Mouse (Mus musculus) myocyte (in vitro differentiated cells): ENCODE measurements around the gene Fzr1. TPM values are rescaled to one million over a fixed set of nuclear protein-coding genes. Genes with fewer than 3 reads are reported as not detected.

Experiments used
- H3K27me3 ChIP-seq: one replicate; pipeline ENCODE4 v1.6.1; 2011; ENCODE audit not compliant: control insufficient read depth, insufficient read depth, insufficient read length
- H3K36me3 ChIP-seq: one replicate; pipeline ENCODE4 v1.6.1; 2011; ENCODE audit not compliant: control insufficient read depth, insufficient read depth
- H3K4me2 ChIP-seq: one replicate; pipeline ENCODE4 v1.6.1; 2011; ENCODE audit warnings: low read depth, control low read depth
- H3K4me3 ChIP-seq: one replicate; pipeline ENCODE4 v1.5.1; 2011; ENCODE audit warnings: mild to moderate bottlenecking, control low read depth, moderate library complexity
- H3K79me2 ChIP-seq: one replicate; pipeline ENCODE4 v1.6.1; 2011; ENCODE audit not compliant: control insufficient read depth, insufficient read depth
- H3ac ChIP-seq: one replicate; pipeline ENCODE4 v1.6.1; 2011; ENCODE audit not compliant: control insufficient read depth, insufficient read length
- CEBPB ChIP-seq: IDR thresholded peaks from 2 replicates; pipeline ENCODE4 v1.6.1; 2011; ENCODE audit warnings: mild to moderate bottlenecking, moderate library complexity; ENCODE audit not compliant: poor library complexity, insufficient read depth, severe bottlenecking
- E2F4 ChIP-seq: IDR thresholded peaks from one replicate; pipeline ENCODE4 v1.6.1; 2011; ENCODE audit warnings: mild to moderate bottlenecking, control low read depth, moderate library complexity; ENCODE audit not compliant: insufficient read depth
- MAX ChIP-seq: IDR thresholded peaks from one replicate; pipeline ENCODE4 v1.6.1; 2011; ENCODE audit warnings: low read depth, mild to moderate bottlenecking, control low read depth
- MYOD1 ChIP-seq, 3 experiments: IDR thresholded peaks; one replicate each; pipeline ENCODE4 v1.6.1; 2011; ENCODE audit warnings: control low read depth in 2 of 3, low read depth in 2 of 3, mild to moderate bottlenecking in 2 of 3, moderate library complexity in 1 of 3; ENCODE audit not compliant: insufficient read length in 2 of 3, control insufficient read depth in 1 of 3
- MYOG ChIP-seq, 3 experiments: IDR thresholded peaks; one replicate each; pipeline ENCODE4 v1.6.1; 2011; ENCODE audit warnings: control low read depth in 2 of 3, low read depth in 2 of 3, mild to moderate bottlenecking in 2 of 3; ENCODE audit not compliant: insufficient read length in 2 of 3, control insufficient read depth in 1 of 3, insufficient read depth in 1 of 3
- POLR2A ChIP-seq: IDR thresholded peaks from one replicate; pipeline ENCODE4 v1.6.1; 2011; ENCODE audit warnings: low read depth, mild to moderate bottlenecking, control low read depth, moderate library complexity; ENCODE audit not compliant: insufficient read length
- POLR2AphosphoS2 ChIP-seq: IDR thresholded peaks from one replicate; pipeline ENCODE4 v1.6.1; 2011; ENCODE audit warnings: low read depth, control low read depth; ENCODE audit not compliant: insufficient read length
- REST ChIP-seq: IDR thresholded peaks from one replicate; pipeline ENCODE4 v1.6.1; 2011; ENCODE audit warnings: mild to moderate bottlenecking, control low read depth, moderate library complexity; ENCODE audit not compliant: insufficient read depth, insufficient read length
- SRF ChIP-seq: IDR thresholded peaks from one replicate; pipeline ENCODE4 v1.6.1; 2011; ENCODE audit warnings: low read depth; ENCODE audit not compliant: control insufficient read depth, insufficient read length
- TCF12 ChIP-seq: IDR thresholded peaks from one replicate; pipeline ENCODE4 v1.6.1; 2011; ENCODE audit warnings: mild to moderate bottlenecking, control low read depth; ENCODE audit not compliant: poor library complexity, insufficient read depth, severe bottlenecking
- TCF3 ChIP-seq: IDR thresholded peaks from one replicate; pipeline ENCODE4 v1.6.1; 2011; ENCODE audit warnings: low read depth, control low read depth; ENCODE audit not compliant: insufficient read length
- USF1 ChIP-seq: IDR thresholded peaks from one replicate; pipeline ENCODE4 v1.6.1; 2011; ENCODE audit warnings: low read depth, mild to moderate bottlenecking, control low read depth, moderate library complexity
- polyA plus RNA-seq: library from polyadenylated mRNA; unstranded; fragments of >200 nt; fragmentation: generic; extraction: Trizol; gene quantifications from one replicate; pipeline ENCODE4 v1.2.1, GENCODE M21; 2012; ENCODE audit warnings: missing spikeins

The Fzr1 gene
- polyA plus RNA-seq, 1 experiment, result 42.0 TPM

GRCm38 (mm10) chr10:81426081-81426671 lies 47.9 kb upstream of the Fzr1 start:
- peak overlapping the region; percentile 91 for H3K4me3 ChIP-seq
- H3K79me2 ChIP-seq, result peaks cover 77% of the 10 kb centered on the region
- peak; percentile 26 for TF ChIP-seq POLR2AphosphoS2
- TF ChIP-seq TCF12, result no peak
- no peak for TF ChIP-seq CEBPB
- TF ChIP-seq MYOD1 (IDR thresholded peaks at IDR 0.05; ENCODE audit: control insufficient read depth in 1 of 3, insufficient read length in 2 of 3, low read depth in 2 of 3), result peak in 2 of 3 experiments; percentile 4 to 48
- TF ChIP-seq SRF, result no peak
- TF ChIP-seq REST, result no peak
- TF ChIP-seq MAX, result no peak
- no peak for TF ChIP-seq MYOG (IDR thresholded peaks at IDR 0.05; ENCODE audit: control insufficient read depth in 1 of 3, insufficient read depth in 1 of 3, insufficient read length in 2 of 3, low read depth in 2 of 3)
- TF ChIP-seq USF1, result no peak
- TF ChIP-seq POLR2A, result peak; percentile 9
- H3ac ChIP-seq, result peak overlapping the region; percentile 43
- H3K36me3 ChIP-seq, result no peaks in the 10 kb centered on the region
- no peaks in the 10 kb centered on the region for H3K27me3 ChIP-seq
- peak overlapping the region; percentile 97 for H3K4me2 ChIP-seq

- Histone ChIP-seq H3K4me2 (peak overlapping the region; percentile 97), H3K36me3 (no peaks in the 10 kb centered on the region), H3K4me3 (peak overlapping the region; percentile 91), H3K27me3 (no peaks in the 10 kb centered on the region), H3K79me2 (peaks cover 85% of the 10 kb centered on the region), H3ac (peak overlapping the region; percentile 43)
- TF ChIP-seq MAX, result no peak
- TF ChIP-seq MYOG (IDR thresholded peaks at IDR 0.05; ENCODE audit: control insufficient read depth in 1 of 3, insufficient read depth in 1 of 3, insufficient read length in 2 of 3, low read depth in 2 of 3), result peak in 1 of 3 experiments; percentile 45
- TF ChIP-seq POLR2AphosphoS2, result peak; percentile 41
- TF ChIP-seq POLR2A, result peak; percentile 52
- TF ChIP-seq TCF3, result no peak
- no peak for TF ChIP-seq E2F4
- TF ChIP-seq MYOD1 (IDR thresholded peaks at IDR 0.05; ENCODE audit: control insufficient read depth in 1 of 3, insufficient read length in 2 of 3, low read depth in 2 of 3), result no peak
- no peak for TF ChIP-seq TCF12
- TF ChIP-seq SRF, result no peak
- TF ChIP-seq REST, result no peak
Observed at GRCm38 (mm10) chr10:81425236-81425850, 47.0 kb upstream of the Fzr1 start.

DNA sequence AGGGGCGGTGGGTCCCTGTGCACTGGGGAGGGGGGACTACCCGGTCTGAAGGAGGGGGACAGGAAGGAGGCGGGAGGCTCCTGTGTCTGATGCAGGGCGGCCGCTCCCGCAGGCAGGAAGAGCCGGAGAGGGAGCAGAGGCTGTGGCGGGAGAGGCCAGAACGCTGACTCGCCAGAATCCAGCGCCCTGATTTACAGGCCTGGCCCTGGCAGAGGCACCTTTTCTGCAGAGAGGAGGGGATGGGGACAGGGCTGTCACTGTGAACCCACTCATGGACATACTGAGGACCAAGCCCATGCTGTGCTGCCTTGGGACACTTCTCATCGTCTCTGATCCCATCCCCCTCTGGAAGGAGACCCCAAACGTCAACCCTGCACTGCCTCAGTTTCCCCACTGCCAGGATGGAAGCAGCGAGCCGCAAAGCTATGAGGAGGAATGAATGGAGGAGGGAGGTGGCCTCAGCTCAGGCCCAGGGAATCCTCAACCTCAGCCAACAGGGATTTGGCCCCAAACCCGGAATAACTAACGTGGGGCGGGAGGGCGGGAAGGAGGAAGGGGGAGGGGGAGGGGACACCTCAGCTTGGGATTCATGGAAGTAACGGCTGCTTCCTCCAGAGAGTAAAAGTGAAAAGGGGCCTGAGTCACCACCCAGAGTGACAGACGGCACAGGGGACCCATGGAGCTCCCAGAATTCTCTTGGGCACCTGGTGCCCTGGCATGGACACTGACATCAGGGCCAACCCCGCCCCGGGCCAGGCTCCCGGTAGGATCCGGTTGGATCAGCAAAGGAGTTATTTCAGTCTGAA lies 46.1 kb upstream of the Fzr1 start:
- no peaks in the 10 kb centered on the region for H3K27me3 ChIP-seq
- peak overlapping the region; percentile 43 for H3ac ChIP-seq
- peaks cover 94% of the 10 kb centered on the region for H3K79me2 ChIP-seq
- H3K36me3 ChIP-seq, result no peaks in the 10 kb centered on the region
- H3K4me3 ChIP-seq, result peak overlapping the region; percentile 91
- peak in 1 of 3 experiments; percentile 34 for TF ChIP-seq MYOD1 (IDR thresholded peaks at IDR 0.05; ENCODE audit: control insufficient read depth in 1 of 3, insufficient read length in 2 of 3, low read depth in 2 of 3)
- peak in 1 of 3 experiments; percentile 44 for TF ChIP-seq MYOG (IDR thresholded peaks at IDR 0.05; ENCODE audit: control insufficient read depth in 1 of 3, insufficient read depth in 1 of 3, insufficient read length in 2 of 3, low read depth in 2 of 3)
- TF ChIP-seq POLR2AphosphoS2, result peak; percentile 9
- no peak for TF ChIP-seq POLR2A
- TF ChIP-seq REST, result no peak
- no peak for TF ChIP-seq E2F4
- no peak for TF ChIP-seq MAX
- no peak for TF ChIP-seq TCF3
- TF ChIP-seq USF1, result no peak
- H3K4me2 ChIP-seq, result peak overlapping the region; percentile 97

DNA sequence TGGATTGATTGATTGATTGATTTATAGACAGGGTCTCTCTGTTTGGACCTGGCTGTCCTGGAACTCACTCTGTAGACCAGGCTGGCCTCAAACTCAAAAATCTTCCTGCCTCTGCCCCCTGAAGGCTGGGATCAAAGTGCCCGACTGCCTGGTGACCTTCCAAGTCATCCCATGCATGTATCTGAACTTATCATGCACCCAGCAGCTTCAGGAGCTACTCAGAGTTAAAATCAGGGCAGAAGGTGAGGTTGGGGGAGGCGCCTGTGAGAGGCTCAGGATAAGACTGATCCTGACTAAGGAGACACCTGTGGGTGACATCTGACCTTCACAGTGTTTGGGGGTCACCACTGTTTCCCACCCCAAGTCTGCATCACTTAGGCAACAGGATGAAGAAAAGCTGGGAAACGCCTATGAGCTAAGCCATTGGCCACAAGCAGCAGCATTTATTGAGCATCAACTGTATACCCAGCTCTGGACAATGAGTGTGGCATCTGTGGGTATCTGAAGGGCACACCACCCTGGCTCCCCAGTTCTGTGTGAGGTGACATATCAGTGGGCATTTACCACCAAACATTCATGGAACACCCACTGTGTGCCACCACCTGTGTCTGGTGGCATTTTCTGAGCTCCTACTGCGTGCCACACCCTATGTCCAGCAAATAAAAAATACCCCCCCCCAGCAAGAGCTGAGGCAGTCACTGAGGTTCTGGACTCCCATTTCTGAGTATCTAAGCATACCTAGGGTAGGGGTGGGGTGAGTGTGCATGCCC lies 45.3 kb upstream of the Fzr1 start:
- peak overlapping the region; percentile 91 for H3K4me3 ChIP-seq
- TF ChIP-seq REST (no peak), MYOD1 (IDR thresholded peaks at IDR 0.05; ENCODE audit: control insufficient read depth in 1 of 3, insufficient read length in 2 of 3, low read depth in 2 of 3) (peak in 1 of 3 experiments; percentile 12), MYOG (IDR thresholded peaks at IDR 0.05; ENCODE audit: control insufficient read depth in 1 of 3, insufficient read depth in 1 of 3, insufficient read length in 2 of 3, low read depth in 2 of 3) (peak in 1 of 3 experiments; percentile 45)
- no peaks in the 10 kb centered on the region for H3K27me3 ChIP-seq
- no peaks in the 10 kb centered on the region for H3K36me3 ChIP-seq
- peaks cover 97% of the 10 kb centered on the region for H3K79me2 ChIP-seq
- peak overlapping the region; percentile 97 for H3K4me2 ChIP-seq
- H3ac ChIP-seq, result no peak overlapping the region
